Mouse (Mus musculus) brain, adult 2 months (tissue): Measurements from ENCODE around the gene Spsb3.

Experiments used
- DNase-seq: peaks from one replicate; pipeline ENCODE4 v3.0.0; 2011; ENCODE audit warnings: low read depth, low spot score

Spsb3 gene

GRCm38 (mm10) chr17:24886134-24886931 lies at the start of gene Spsb3, which contains the start of gene Nubp2:
TSS of gene Spsb3 (plus strand) at chr17:24886643.
TSS of gene Nubp2 (minus strand) at chr17:24886349.
- DNase-seq: peak; percentile 100

- peak; percentile 67 for DNase-seq
These were observed 46.6 kb upstream of the Spsb3 start, which contains the start of gene Hagh for GRCm38 (mm10) chr17:24839842-24840241. TSS of gene Hagh (plus strand) at chr17:24840143.

GRCm38 (mm10) chr17:24840341-24840740 lies 46.1 kb upstream of the Spsb3 start:
- peak; percentile 45 for DNase-seq

GRCm38 (mm10) chr17:24841133-24841532 lies 45.3 kb upstream of the Spsb3 start:
- DNase-seq: peak; percentile 35

- no peak for DNase-seq
These were observed 43.8 kb upstream of the Spsb3 start for GRCm38 (mm10) chr17:24842631-24843030.

GRCm38 (mm10) chr17:24844525-24844924 lies 41.9 kb upstream of the Spsb3 start:
- DNase-seq: no peak

- DNase-seq: no peak
These were observed 39.1 kb upstream of the Spsb3 start for GRCm38 (mm10) chr17:24847386-24847785.

GRCm38 (mm10) chr17:24848600-24849031 lies 37.8 kb upstream of the Spsb3 start:
- DNase-seq: no peak

- no peak for DNase-seq
These were observed 36.7 kb upstream of the Spsb3 start for GRCm38 (mm10) chr17:24849733-24850064.

- peak; percentile 99 for DNase-seq
These were observed 36.2 kb upstream of the Spsb3 start, which contains the start of gene Fahd1 for GRCm38 (mm10) chr17:24850065-24850772. TSS of gene Fahd1 (minus strand) at chr17:24850364.

GRCm38 (mm10) chr17:24850773-24851127 lies 35.7 kb upstream of the Spsb3 start:
- no peak for DNase-seq

- DNase-seq: no peak
These were observed 34.9 kb upstream of the Spsb3 start for GRCm38 (mm10) chr17:24851381-24852125.

- peak; percentile 73 for DNase-seq
These were observed 30.5 kb upstream of the Spsb3 start for GRCm38 (mm10) chr17:24855838-24856464.

GRCm38 (mm10) chr17:24856589-24856988 lies 29.9 kb upstream of the Spsb3 start:
- no peak for DNase-seq

- no peak for DNase-seq
These were observed 28.5 kb upstream of the Spsb3 start for GRCm38 (mm10) chr17:24857831-24858470.

GRCm38 (mm10) chr17:24858967-24859366 lies 27.5 kb upstream of the Spsb3 start:
- peak; percentile 38 for DNase-seq

- no peak for DNase-seq
These were observed 26.4 kb upstream of the Spsb3 start for GRCm38 (mm10) chr17:24860076-24860475.

GRCm38 (mm10) chr17:24861785-24862184 lies 24.7 kb upstream of the Spsb3 start:
- DNase-seq: no peak

GRCm38 (mm10) chr17:24865776-24866175 lies 20.7 kb upstream of the Spsb3 start, which contains the start of gene Igfals:
TSS of gene Igfals (plus strand) at chr17:24865997.
- DNase-seq: peak; percentile 89

GRCm38 (mm10) chr17:24867914-24868313 lies 18.5 kb upstream of the Spsb3 start:
- DNase-seq: peak; percentile 81
